Comparison of ENCODE assay signal across 11 mouse cellular contexts in the genomic region with DNA sequence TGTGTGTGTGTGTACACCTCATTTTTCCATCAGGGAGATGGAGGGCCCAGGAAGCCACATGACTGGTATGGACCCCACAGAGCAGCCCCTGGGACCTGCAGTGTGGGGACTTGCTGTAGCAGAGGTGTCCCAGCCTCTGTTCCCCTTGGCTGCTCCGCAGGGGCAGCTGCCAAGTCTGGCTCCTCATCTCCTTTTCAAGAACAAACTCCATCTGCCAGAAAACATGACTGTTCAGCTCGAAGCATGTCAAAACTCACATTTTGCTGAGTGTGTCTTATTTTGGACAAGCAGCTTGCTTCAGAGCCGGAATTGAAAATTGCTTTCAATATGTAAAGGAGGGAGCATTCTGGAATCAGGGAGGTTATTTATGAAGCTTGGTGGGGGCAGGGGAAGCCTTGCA.
A peak's percentile ranks its signal among the peaks of the same experiment; 100 is the strongest.
DNase-seq lines count a peak whose midpoint lies in the region; ATAC-seq and TF ChIP-seq lines count a peak whose summit lies in the region.
"Had no signal": no experiment of that assay in that cellular context is flagged by ENCODE, and none has a peak within 500 bp of the region (broad histone marks: within the 10 kb centered on the region; RNA-seq: fewer than 3 reads in every experiment).

No protein-coding gene starts in this region.

- no peaks in the 10 kb centered on the region for H3K27me3 ChIP-seq in kidney, adult 2 months (replicated peaks; ENCODE audit: control insufficient read depth, insufficient read depth, low read length)
- H3K27me3 ChIP-seq in hindbrain, embryonic 15.5 days = no peaks in the 10 kb centered on the region
- no peaks in the 10 kb centered on the region for H3K27me3 ChIP-seq in heart, embryonic 10.5 days (ENCODE audit: insufficient read depth, poor library complexity, severe bottlenecking)
- H3K27me3 ChIP-seq: liver, embryonic 15.5 days had no signal

- H3K36me3 ChIP-seq in kidney, adult 2 months (ENCODE audit: control insufficient read depth, insufficient read depth, low read length) = no peaks in the 10 kb centered on the region
- no peaks in the 10 kb centered on the region for H3K36me3 ChIP-seq in hindbrain, embryonic 15.5 days
- no peaks in the 10 kb centered on the region for H3K36me3 ChIP-seq in heart, embryonic 10.5 days
- H3K36me3 ChIP-seq: liver, embryonic 15.5 days had no signal

- peak; percentile 53 for DNase-seq in kidney, adult 2 months
- DNase-seq in kidney, postnatal 4 days = no peak
- DNase-seq in lung, postnatal 4 days = peak; percentile 28 to 85
- DNase-seq in yolk sac, embryonic 10.5 days (ENCODE audit: low spot score) = no peak
- DNase-seq in heart, embryonic 10.5 days (ENCODE audit: low spot score) = no peak
- no peak for DNase-seq in thymus, postnatal 10 days (ENCODE audit: low spot score in 2 of 2)
- DNase-seq: embryo, embryonic 11 days had no signal

- H3K4me1 ChIP-seq in kidney, adult 2 months (ENCODE audit: control insufficient read depth, insufficient read depth, low read length) = peaks cover 2% of the 10 kb centered on the region; the same call in 1 of the 2 replicates
- peaks cover 6% of the 10 kb centered on the region for H3K4me1 ChIP-seq in cortical plate, adult 2 months (ENCODE audit: control insufficient read depth, insufficient read depth, low read length)
- peaks cover 14% of the 10 kb centered on the region for H3K4me1 ChIP-seq in hindbrain, embryonic 15.5 days (replicated peaks)
- H3K4me1 ChIP-seq in heart, embryonic 10.5 days = peaks cover 12% of the 10 kb centered on the region
- H3K4me1 ChIP-seq: liver, embryonic 15.5 days had no signal

- H3K4me3 ChIP-seq in kidney, adult 2 months (ENCODE audit: insufficient read depth, low read depth, low read length) = no peak overlapping the region
- H3K4me3 ChIP-seq in cortical plate, adult 2 months (ENCODE audit: insufficient read depth, low read length) = no peak overlapping the region
- H3K4me3 ChIP-seq in hindbrain, embryonic 15.5 days = no peak overlapping the region
- no peak overlapping the region for H3K4me3 ChIP-seq in heart, embryonic 10.5 days
- H3K4me3 ChIP-seq: liver, embryonic 15.5 days had no signal

- no peak overlapping the region for H3K9ac ChIP-seq in hindbrain, embryonic 15.5 days
- H3K9ac ChIP-seq: liver, embryonic 15.5 days had no signal

- no peak for TF ChIP-seq CTCF in kidney, adult 2 months (conservative IDR thresholded peaks at IDR 0.05; ENCODE audit: insufficient read depth, insufficient read length, low read depth, low read length)
- no peak for TF ChIP-seq CTCF in cortical plate, adult 2 months (IDR thresholded peaks at IDR 0.05; ENCODE audit: extremely low read depth, insufficient read depth, low read length)

- H3K9me3 ChIP-seq in hindbrain, embryonic 15.5 days = no peaks in the 10 kb centered on the region
- H3K9me3 ChIP-seq in heart, embryonic 10.5 days = no peaks in the 10 kb centered on the region
- H3K9me3 ChIP-seq: liver, embryonic 15.5 days had no signal

- no peak overlapping the region for H3K4me2 ChIP-seq in hindbrain, embryonic 15.5 days
- H3K4me2 ChIP-seq: liver, embryonic 15.5 days had no signal

- no peak for ATAC-seq in hindbrain, embryonic 15.5 days (ENCODE audit: low FRiP score, low read depth)
- ATAC-seq: intestine, embryonic 16.5 days had no signal

- WGBS in kidney, adult 2 months = 43% methylated on average over 3 of the region's 3 CpGs
- 54% methylated on average over 3 of the region's 3 CpGs for WGBS in hindbrain, embryonic 15.5 days
- WGBS in heart, embryonic 10.5 days = 78% methylated on average over 3 of the region's 3 CpGs

- no peak for TF ChIP-seq POLR2A in kidney, adult 2 months (IDR thresholded peaks at IDR 0.05; ENCODE audit: low read depth, low read length)
- TF ChIP-seq POLR2A in cortical plate, adult 2 months (IDR thresholded peaks at IDR 0.05; ENCODE audit: extremely low read depth, insufficient read depth, low read length) = no peak

- no peak overlapping the region for H3K27ac ChIP-seq in kidney, adult 2 months (ENCODE audit: insufficient read depth, low read depth, low read length)
- peak overlapping the region; percentile 77; the same call in 1 of the 2 replicates for H3K27ac ChIP-seq in cortical plate, adult 2 months (ENCODE audit: insufficient read depth, low read length)
- H3K27ac ChIP-seq in hindbrain, embryonic 15.5 days (replicated peaks) = peak overlapping the region; percentile 67
- H3K27ac ChIP-seq in heart, embryonic 10.5 days = no peak overlapping the region
- H3K27ac ChIP-seq: liver, embryonic 15.5 days had no signal

Comparison
In these comparisons a context has a peak if more than half of its experiments do, and no peak if none do; other contexts are left out.
1. DNase-seq: peak in kidney, adult 2 months (single experiment) and lung, postnatal 4 days (2 of 2); none in kidney, postnatal 4 days (0 of 2), yolk sac, embryonic 10.5 days (single experiment), heart, embryonic 10.5 days (single experiment) and thymus, postnatal 10 days (0 of 2).
2. H3K27ac ChIP-seq: peak in cortical plate, adult 2 months (single experiment) and hindbrain, embryonic 15.5 days (single experiment); none in kidney, adult 2 months (single experiment) and heart, embryonic 10.5 days (single experiment).